Mouse (Mus musculus) CH12.LX (cell line): ENCODE results near the gene Psd. TPM values are rescaled to one million over a fixed set of nuclear protein-coding genes. Genes with fewer than 3 reads are reported as not detected.
A peak's percentile ranks its signal among the peaks of the same experiment; 100 is the strongest.

Source experiments
- DNase-seq: peaks from one replicate; pipeline ENCODE4 v3.0.0-alpha.2; 2013; ENCODE audit errors: extremely low read depth
- H3K27ac ChIP-seq: 2 replicates; pipeline ENCODE4 v1.5.1; 2012; ENCODE audit warnings: low read depth, mild to moderate bottlenecking, control low read depth, moderate library complexity; ENCODE audit not compliant: insufficient read depth
- H3K27me3 ChIP-seq: replicated peaks from 2 replicates; pipeline ENCODE3; 2012; ENCODE audit warnings: inconsistent platforms
- H3K36me3 ChIP-seq, 2 experiments: replicated peaks in 1 of 2; 2 replicates each; pipeline versions ENCODE3 to v1.6.1; 2012; ENCODE audit warnings: inconsistent platforms in 1 of 2, low read length in 1 of 2, mild to moderate bottlenecking in 1 of 2, mixed read lengths in 1 of 2, moderate library complexity in 1 of 2; ENCODE audit not compliant: control insufficient read depth in 1 of 2, insufficient read depth in 1 of 2
- H3K4me1 ChIP-seq, 2 experiments: 2 replicates each; pipeline ENCODE4 v1.6.1; 2012; ENCODE audit warnings: inconsistent platforms in 1 of 2, moderate library complexity in 1 of 2; ENCODE audit not compliant: insufficient read depth in 2 of 2, control insufficient read depth in 1 of 2
- H3K4me2 ChIP-seq: 2 replicates; pipeline ENCODE4 v1.6.1; 2012; ENCODE audit warnings: low read depth, mild to moderate bottlenecking, control low read depth; ENCODE audit not compliant: poor library complexity, insufficient read depth, severe bottlenecking
- H3K4me3 ChIP-seq, 3 experiments: fragments of 150-350 bp in 1 of 3; sonication (generic) in 1 of 3; replicated peaks in 1 of 3; 2 replicates each; pipeline versions ENCODE3 to v1.5.1; 2011 to 2012; ENCODE audit warnings: low read depth in 2 of 3, low read length in 2 of 3, mild to moderate bottlenecking in 2 of 3, moderate library complexity in 2 of 3, control low read depth in 1 of 3, improper control_type of control experiment in 1 of 3, inconsistent platforms in 1 of 3, mixed read lengths in 1 of 3; ENCODE audit not compliant: poor library complexity in 1 of 3
- H3K79me2 ChIP-seq: replicated peaks from 2 replicates; pipeline ENCODE4 v1.6.1; 2012; ENCODE audit warnings: mild to moderate bottlenecking, moderate library complexity; ENCODE audit not compliant: control insufficient read depth, poor library complexity, insufficient read depth, severe bottlenecking; ENCODE audit errors: extremely low read depth
- H3K9ac ChIP-seq: 2 replicates; pipeline ENCODE4 v1.6.1; 2012; ENCODE audit warnings: low read depth, mild to moderate bottlenecking, control low read depth, moderate library complexity; ENCODE audit not compliant: insufficient read depth
- H3K9me3 ChIP-seq: replicated peaks from 2 replicates; pipeline ENCODE3; 2012; ENCODE audit warnings: low read length, inconsistent platforms, mixed read lengths
- BHLHE40 ChIP-seq: IDR thresholded peaks from 2 replicates; pipeline ENCODE4 v1.6.1; 2011; ENCODE audit warnings: mild to moderate bottlenecking, low read depth, low read length, improper control_type of control experiment
- CHD2 ChIP-seq: IDR thresholded peaks from 2 replicates; pipeline ENCODE4 v1.6.1; 2011; ENCODE audit warnings: low read length, improper control_type of control experiment
- ELF1 ChIP-seq: IDR thresholded peaks from 2 replicates; pipeline ENCODE4 v1.6.1; 2014; ENCODE audit warnings: low read depth, mild to moderate bottlenecking, inconsistent platforms, low read length, improper control_type of control experiment
- ETS1 ChIP-seq: conservative IDR thresholded peaks from 2 replicates; pipeline ENCODE4 v1.6.1; 2012; ENCODE audit warnings: low read depth, mild to moderate bottlenecking, inconsistent platforms, low read length, improper control_type of control experiment, moderate library complexity
- GABPA ChIP-seq: IDR thresholded peaks from 2 replicates; pipeline ENCODE4 v1.6.1; 2012; ENCODE audit warnings: low read depth, low read length, improper control_type of control experiment, inconsistent platforms; ENCODE audit not compliant: insufficient replicate concordance
- KAT2A ChIP-seq: IDR thresholded peaks from 2 replicates; pipeline ENCODE4 v1.6.1; 2012; ENCODE audit warnings: low read length, improper control_type of control experiment, inconsistent platforms; ENCODE audit not compliant: insufficient replicate concordance
- MAX ChIP-seq: IDR thresholded peaks from 2 replicates; pipeline ENCODE4 v1.6.1; 2011; ENCODE audit warnings: low read length, improper control_type of control experiment
- MYC ChIP-seq: IDR thresholded peaks from 2 replicates; pipeline ENCODE4 v1.6.1; 2011; ENCODE audit warnings: low read depth, mild to moderate bottlenecking, improper control_type of control experiment, low read length
- NRF1 ChIP-seq: IDR thresholded peaks from 2 replicates; pipeline ENCODE4 v1.6.1; 2014; ENCODE audit warnings: low read depth, mild to moderate bottlenecking, inconsistent platforms, low read length, improper control_type of control experiment, moderate library complexity
- SMC3 ChIP-seq: IDR thresholded peaks from 2 replicates; pipeline ENCODE4 v1.6.1; 2011; ENCODE audit warnings: low read depth, low read length, improper control_type of control experiment
- USF1 ChIP-seq: IDR thresholded peaks from 2 replicates; pipeline ENCODE4 v1.6.1; 2014; ENCODE audit warnings: low read depth, mild to moderate bottlenecking, inconsistent platforms, low read length, improper control_type of control experiment
- USF2 ChIP-seq: conservative IDR thresholded peaks from 2 replicates; pipeline ENCODE4 v1.6.1; 2011; ENCODE audit warnings: low read depth, low read length, improper control_type of control experiment
- ZKSCAN1 ChIP-seq: IDR thresholded peaks from 2 replicates; pipeline ENCODE4 v1.6.1; 2012; ENCODE audit warnings: low read depth, inconsistent platforms, low read length, improper control_type of control experiment, borderline replicate concordance
- ZMIZ1 ChIP-seq: IDR thresholded peaks from 2 replicates; pipeline ENCODE4 v1.6.1; 2012; ENCODE audit warnings: low read depth, mild to moderate bottlenecking, inconsistent platforms, low read length, improper control_type of control experiment
- ZNF384 ChIP-seq: IDR thresholded peaks from 2 replicates; pipeline ENCODE4 v1.6.1; 2012; ENCODE audit warnings: low read depth, low read length, improper control_type of control experiment, inconsistent platforms
- dilution Hi-C: fragments of 300-500 bp; cut with MboI; formaldehyde crosslinking; loops from 2 replicates; pipeline ENCODE4 v1.14.3; 2020; ENCODE audit warnings: low sequenced_read_pairs; ENCODE audit not compliant: extremely low pct_unique_long_range_greater_than_20kb, extremely low pct_ligation_motif_present
- in situ Hi-C: fragments of 300-500 bp; cut with MboI; formaldehyde crosslinking; loops from 3 replicates; pipeline ENCODE4 v1.14.3; 2019; ENCODE audit warnings: low sequenced_read_pairs, low pct_ligation_motif_present, low pct_unique_long_range_greater_than_20kb, mixed read lengths
- polyA plus RNA-seq: library from polyadenylated mRNA; unstranded; fragments of >175 nt; gene quantifications from 2 replicates; pipeline ENCODE4 v1.2.1, GENCODE M21; 2012; ENCODE audit warnings: low read depth; ENCODE audit not compliant: insufficient read length
- total RNA-seq, 2 experiments: library from RNA; depleted of rRNA; stranded (reverse); fragments of 300-350 nt in 1 of 2; fragments of >200 nt in 1 of 2; gene quantifications; 2 replicates each; pipeline ENCODE4 v1.2.3; 2012 to 2014

Gene Psd
- total and polyA plus RNA-seq, 3 experiments = 0.70 to 20.1 (median 2.2) TPM

- DNase-seq = no peak
- peaks cover 6% of the 10 kb centered on the region for H3K79me2 ChIP-seq
- peaks cover 8 to 31% of the 10 kb centered on the region in 2 experiments for H3K4me1 ChIP-seq
- no peaks in the 10 kb centered on the region for H3K9me3 ChIP-seq
- dilution Hi-C loops = no loop called here
- H3K27me3 ChIP-seq = no peaks in the 10 kb centered on the region
- TF ChIP-seq SMC3 = no peak
- TF ChIP-seq ZKSCAN1 = no peak
- no peak for TF ChIP-seq CHD2
- no peak for TF ChIP-seq MYC
- no peak for TF ChIP-seq ZNF384
- TF ChIP-seq ELF1 = no peak
- no peak overlapping the region for H3K9ac ChIP-seq
- H3K4me2 ChIP-seq = no peak overlapping the region
- in situ Hi-C loops = no loop called here
- H3K4me3 ChIP-seq = no peak overlapping the region
- no peak overlapping the region for H3K27ac ChIP-seq
- H3K36me3 ChIP-seq = peaks cover 9 to 16% of the 10 kb centered on the region in 2 experiments
Observed at GRCm38 (mm10) chr19:46302551-46302950, 24.4 kb downstream of the Psd start.

GRCm38 (mm10) chr19:46300294-46301045 is 26.5 kb downstream of the Psd start:
- Histone ChIP-seq H3K27me3 (no peaks in the 10 kb centered on the region), H3K4me2 (no peak overlapping the region), H3K36me3 (peaks cover 0 to 6% of the 10 kb centered on the region in 2 experiments), H3K27ac (no peak overlapping the region), H3K79me2 (no peaks in the 10 kb centered on the region), H3K9ac (no peak overlapping the region), H3K4me3 (no peak overlapping the region), H3K9me3 (no peaks in the 10 kb centered on the region), H3K4me1 (peaks cover 5 to 21% of the 10 kb centered on the region in 2 experiments; a peak in 3 of 4 replicates)
- no peak for DNase-seq
- in situ Hi-C loops (no loop called here), dilution Hi-C loops (no loop called here)
- TF ChIP-seq USF2 = 0 out of 2 replicates have a peak, but pooled peaks have one; percentile 10
- no peak for TF ChIP-seq BHLHE40
- TF ChIP-seq USF1 = 0 out of 2 replicates have a peak, but pooled peaks have one; percentile 4
- TF ChIP-seq SMC3 = no peak

- H3K36me3 ChIP-seq = no peaks in the 10 kb centered on the region
- H3K4me1 ChIP-seq = peaks cover 0 to 2% of the 10 kb centered on the region in 2 experiments; a peak in 2 of 4 replicates
- no peaks in the 10 kb centered on the region for H3K9me3 ChIP-seq
- no peak overlapping the region for H3K4me2 ChIP-seq
- H3K4me3 ChIP-seq = no peak overlapping the region
- TF ChIP-seq NRF1 = no peak
- no peak for TF ChIP-seq MAX
- TF ChIP-seq BHLHE40 = no peak
- no peak for TF ChIP-seq ETS1
- no peak for TF ChIP-seq ZMIZ1
- TF ChIP-seq GABPA = no peak
- TF ChIP-seq KAT2A = no peak
- in situ Hi-C loops (no loop called here), dilution Hi-C loops (no loop called here)
- H3K27ac ChIP-seq = no peak overlapping the region
- no peaks in the 10 kb centered on the region for H3K27me3 ChIP-seq
- no peak overlapping the region for H3K9ac ChIP-seq
- H3K79me2 ChIP-seq = no peaks in the 10 kb centered on the region
- no peak for DNase-seq
Observed at GRCm38 (mm10) chr19:46296938-46297337, 30.0 kb downstream of the Psd start.
